Mouse (Mus musculus) bone marrow, adult 2 months (tissue): Measurements from ENCODE around the gene Arf6. TPM values are rescaled to one million over a fixed set of nuclear protein-coding genes. Genes with fewer than 3 reads are reported as not detected.
"Not testable (repeated sequence)": the region's sequence is repeated elsewhere in the genome, so short reads cannot be mapped to it uniquely, and the experiment has no call there.

Source experiments
- H3K27ac ChIP-seq: fragments of 200-500 bp; 2 replicates; pipeline ENCODE4 v1.5.1; 2012; ENCODE audit warnings: low read depth, mild to moderate bottlenecking, control low read depth, inconsistent platforms, low read length; ENCODE audit not compliant: control insufficient read depth, poor library complexity, insufficient read depth
- H3K4me1 ChIP-seq: fragments of 200-500 bp; 2 replicates; pipeline ENCODE4 v1.6.1; 2011; ENCODE audit warnings: low read length; ENCODE audit not compliant: control insufficient read depth, insufficient read depth
- H3K4me3 ChIP-seq: fragments of 200-500 bp; replicated peaks from 2 replicates; pipeline ENCODE3; 2011; ENCODE audit warnings: mild to moderate bottlenecking, low read depth, low read length, control low read depth; ENCODE audit not compliant: control insufficient read depth
- CTCF ChIP-seq: fragments of 200-500 bp; IDR thresholded peaks from 2 replicates; pipeline ENCODE4 v1.5.1; 2011; ENCODE audit warnings: low read length, control low read depth; ENCODE audit not compliant: control insufficient read depth, insufficient read depth
- POLR2A ChIP-seq: fragments of 200-500 bp; IDR thresholded peaks from 2 replicates; pipeline ENCODE4 v1.6.1; 2011; ENCODE audit warnings: low read depth, mild to moderate bottlenecking, control low read depth, low read length, borderline replicate concordance; ENCODE audit not compliant: control insufficient read depth
- WGBS: fragments of 180-500 bp; shearing (Covaris S2); methylation state at CpG from one replicate; pipeline ENCODE4 v1.1.7; 2018; 5-methylcytosine and 5-hydroxymethylcytosine counted together
- polyA plus RNA-seq: library from polyadenylated mRNA; stranded (reverse); fragments of >200 nt; gene quantifications from 2 replicates; pipeline ENCODE4 v1.2.4, GENCODE M21; 2011; ENCODE audit warnings: low replicate concordance; ENCODE audit not compliant: missing spikeins, insufficient read depth, insufficient read length

The Arf6 gene
- polyA plus RNA-seq, 1 experiment, result 48.1 TPM

- H3K4me3 ChIP-seq, result peak overlapping the region; percentile 80
- WGBS, result 6% methylated on average over 13 of the region's 13 CpGs
- TF ChIP-seq CTCF, result no peak
- no peaks in the 10 kb centered on the region; the same call in 1 of the 2 replicates for H3K4me1 ChIP-seq
- H3K27ac ChIP-seq, result no peak overlapping the region
These were observed 14.7 kb upstream of the Arf6 start for GRCm38 (mm10) chr12:69357300-69357646.

DNA sequence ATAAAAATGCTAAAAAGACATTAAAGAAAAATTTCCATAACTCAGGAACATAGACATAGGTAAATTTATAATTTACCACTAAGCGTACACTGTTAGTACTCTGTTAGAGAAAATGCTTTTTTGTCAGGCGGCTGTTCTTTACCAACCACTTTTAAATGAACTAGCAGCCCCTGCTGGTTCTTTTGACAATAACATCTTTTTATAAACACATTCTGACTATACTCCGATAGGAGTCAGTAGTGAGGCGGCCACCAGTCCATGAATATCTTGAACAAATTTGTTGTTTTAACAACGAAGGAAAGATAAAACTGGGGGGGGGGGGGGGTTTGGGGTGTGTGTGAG, 11.3 kb upstream of the Arf6 start:
- no peaks in the 10 kb centered on the region; the same call in 1 of the 2 replicates for H3K4me1 ChIP-seq
- no peak overlapping the region for H3K27ac ChIP-seq
- no peak overlapping the region for H3K4me3 ChIP-seq
- TF ChIP-seq POLR2A, result no peak
- TF ChIP-seq CTCF, result 0 out of 2 replicates have a peak, but pooled peaks have one; percentile 6
- 8% methylated on average over 5 of the region's 5 CpGs for WGBS

DNA sequence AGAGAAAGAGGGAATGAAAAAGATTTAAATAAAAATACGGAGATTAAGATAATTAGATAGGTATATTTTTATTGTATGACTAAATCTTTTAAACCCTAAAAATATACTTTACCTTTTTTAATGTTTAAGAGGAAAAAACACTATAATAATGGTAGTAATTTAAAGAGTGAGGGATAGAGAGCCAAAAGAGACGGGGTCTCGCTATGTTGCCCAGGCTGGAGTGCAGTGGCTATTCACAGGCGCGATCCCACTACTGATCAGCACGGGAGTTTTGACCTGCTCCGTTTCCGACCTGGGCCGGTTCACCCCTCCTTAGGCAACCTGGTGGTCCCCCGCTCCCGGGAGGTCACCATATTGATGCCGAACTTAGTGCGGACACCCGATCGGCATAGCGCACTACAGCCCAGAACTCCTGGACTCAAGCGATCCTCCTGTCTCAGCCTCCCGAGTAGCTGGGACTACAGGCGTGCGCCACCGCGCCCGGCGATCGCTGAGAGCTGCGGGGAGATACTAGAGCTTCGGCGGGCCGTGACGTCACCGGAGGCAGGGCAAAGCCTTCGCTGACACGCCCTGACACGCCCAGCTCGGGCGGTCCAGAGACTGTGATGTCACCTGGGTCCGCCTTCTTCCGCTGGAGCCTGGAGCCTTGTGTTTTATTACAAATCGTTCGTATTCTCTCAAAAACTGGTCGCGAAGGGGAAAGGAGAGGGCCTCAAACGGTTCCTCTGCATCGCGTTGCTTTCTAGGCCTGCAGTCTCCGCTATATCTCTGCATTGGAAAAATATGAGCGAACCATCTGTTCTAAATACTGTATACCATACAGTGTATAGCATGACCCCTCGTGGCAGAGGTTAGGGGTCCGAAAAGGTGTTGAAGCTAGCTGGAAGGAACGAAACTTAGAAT, 10.7 kb upstream of the Arf6 start:
- peak overlapping the region; percentile 68 for H3K4me3 ChIP-seq
- H3K4me1 ChIP-seq, result not testable (repeated sequence)
- under 1% methylated on average over 43 of the region's 50 CpGs for WGBS
- peak overlapping the region; percentile 90 for H3K27ac ChIP-seq

- 9% methylated on average over 10 of the region's 10 CpGs for WGBS
- Histone ChIP-seq H3K4me3 (peak overlapping the region; percentile 68), H3K4me1 (no peaks in the 10 kb centered on the region; the same call in 1 of the 2 replicates), H3K27ac (peak overlapping the region; percentile 90)
- TF ChIP-seq POLR2A, result no peak
- TF ChIP-seq CTCF, result no peak
These were observed 10.0 kb upstream of the Arf6 start for GRCm38 (mm10) chr12:69361919-69362318.

DNA sequence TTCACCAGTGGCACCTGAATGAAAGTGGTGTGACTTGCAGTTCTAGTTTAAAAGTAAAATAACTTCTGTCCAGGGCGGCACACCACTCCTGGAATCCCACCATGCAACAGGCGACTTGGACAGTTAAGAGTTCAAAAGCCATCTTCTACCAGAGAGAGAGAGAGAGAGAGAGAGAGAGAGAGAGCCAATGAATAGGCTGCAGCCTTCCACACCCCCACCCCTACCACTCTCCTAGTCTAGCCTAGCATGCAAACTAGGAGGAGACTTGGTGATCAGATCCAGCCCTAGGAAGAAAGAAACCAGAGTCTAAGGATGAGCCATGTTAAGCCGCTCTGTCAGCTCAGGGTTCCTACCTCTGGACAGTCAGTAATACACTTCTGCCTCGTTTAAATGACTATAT, 9.6 kb upstream of the Arf6 start:
- H3K4me3 ChIP-seq, result no peak overlapping the region
- H3K4me1 ChIP-seq, result no peaks in the 10 kb centered on the region; the same call in 1 of the 2 replicates
- TF ChIP-seq POLR2A (no peak), CTCF (no peak)
- peak overlapping the region; percentile 10; the same call in 1 of the 2 replicates for H3K27ac ChIP-seq
- 49% methylated on average over 4 of the region's 4 CpGs for WGBS

DNA sequence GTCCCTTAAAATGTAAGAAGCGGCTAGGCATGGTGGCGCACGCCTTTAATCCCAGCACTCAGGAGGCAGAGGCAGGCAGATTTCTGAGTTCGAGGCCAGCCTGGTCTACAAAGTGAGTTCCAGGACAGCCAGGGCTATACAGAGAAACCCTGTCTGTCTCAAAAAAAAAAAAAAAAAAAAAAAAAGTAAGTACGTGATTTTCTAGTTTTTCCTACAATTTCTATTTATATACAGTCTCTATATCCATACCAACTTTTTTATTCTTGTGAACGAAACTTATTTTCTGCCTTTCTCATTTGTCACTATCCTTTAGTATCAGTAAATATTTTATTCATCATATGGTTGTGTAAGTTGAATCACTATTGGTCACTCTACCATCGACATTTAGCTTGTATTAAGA, 8.8 kb upstream of the Arf6 start:
- WGBS, result 93% methylated on average over 7 of the region's 7 CpGs
- H3K4me1 ChIP-seq, H3K4me3 ChIP-seq, H3K27ac ChIP-seq: not testable (repeated sequence)

- Histone ChIP-seq H3K27ac (peak overlapping the region; percentile 86), H3K4me3 (peak overlapping the region; percentile 88), H3K4me1 (no peaks in the 10 kb centered on the region; the same call in 1 of the 2 replicates)
- TF ChIP-seq POLR2A, result peak; percentile 71; the same call in 1 of the 2 replicates
- no peak for TF ChIP-seq CTCF
- 4% methylated on average over 32 of the region's 32 CpGs for WGBS
These were observed 7.8 kb upstream of the Arf6 start for GRCm38 (mm10) chr12:69363899-69364762.

DNA sequence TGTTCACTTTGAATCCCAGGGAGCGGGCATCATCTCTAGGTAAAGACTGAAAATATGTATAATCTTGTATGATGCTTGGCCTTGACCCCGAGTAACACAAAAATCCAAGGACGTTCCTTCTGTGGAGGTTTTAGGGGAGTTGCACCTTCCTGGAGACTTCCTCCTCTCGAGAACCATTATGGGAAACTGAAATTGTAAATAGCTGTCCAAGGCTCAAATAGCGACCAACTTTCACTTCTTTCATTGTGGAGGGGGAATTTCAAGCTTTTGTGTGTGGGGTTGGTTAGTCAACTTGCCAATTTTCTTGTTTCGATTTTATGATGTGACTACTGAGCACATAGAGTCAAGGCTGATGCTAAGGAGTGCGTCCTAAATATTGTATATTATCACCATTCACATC, 6.2 kb upstream of the Arf6 start:
- WGBS, result 73% methylated on average over 7 of the region's 7 CpGs
- H3K4me1 ChIP-seq, result no peaks in the 10 kb centered on the region; the same call in 1 of the 2 replicates
- no peak overlapping the region for H3K4me3 ChIP-seq
- TF ChIP-seq CTCF (no peak), POLR2A (no peak)
- no peak overlapping the region for H3K27ac ChIP-seq

GRCm38 (mm10) chr12:69366424-69366823, 5.5 kb upstream of the Arf6 start:
- Histone ChIP-seq H3K4me3 (no peak overlapping the region), H3K4me1 (no peaks in the 10 kb centered on the region; the same call in 1 of the 2 replicates), H3K27ac (no peak overlapping the region)
- TF ChIP-seq POLR2A (no peak), CTCF (no peak)
